Mouse (Mus musculus): ENCODE results near the gene Rpgrip1. TPM values are rescaled to one million over a fixed set of nuclear protein-coding genes. Genes with fewer than 3 reads are reported as not detected.

Rpgrip1 gene
- total and polyA plus RNA-seq, 3 experiments: 4.8 to 36.0 TPM; not detected in 1

DNA sequence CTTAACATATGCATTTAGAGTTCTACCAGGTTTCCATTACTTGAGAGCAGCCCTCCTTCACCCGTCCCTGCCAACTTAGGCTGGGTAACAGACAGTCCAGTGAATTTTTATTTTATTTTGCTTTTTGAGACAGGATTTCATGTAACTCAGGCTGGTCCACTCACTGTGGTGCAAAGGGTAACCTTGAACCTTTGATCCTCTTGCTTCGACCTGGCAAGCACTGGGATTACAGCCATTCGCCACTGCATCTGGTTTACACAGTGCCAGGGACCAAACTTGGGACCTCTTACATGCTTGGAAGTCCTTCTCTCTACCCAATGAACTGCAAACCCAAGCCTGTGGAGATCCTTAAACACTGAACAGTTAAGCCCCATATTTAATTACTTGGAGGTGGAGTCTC, 14.1 kb downstream of the Rpgrip1 start:
- no peak for TF ChIP-seq ZNF384 (IDR thresholded peaks at IDR 0.05; ENCODE audit: low read depth, low read length)
- no peak for TF ChIP-seq SIN3A (IDR thresholded peaks at IDR 0.05; ENCODE audit: low read length)
- TF ChIP-seq TCF12 (IDR thresholded peaks at IDR 0.05; ENCODE audit: low read depth, low read length): no peak
- no peak for TF ChIP-seq BHLHE40 (IDR thresholded peaks at IDR 0.05; ENCODE audit: borderline replicate concordance, low read depth, low read length)
- TF ChIP-seq CHD1 (IDR thresholded peaks at IDR 0.05; ENCODE audit: low read depth, low read length): no peak
- TF ChIP-seq POLR2AphosphoS2 (IDR thresholded peaks at IDR 0.05; ENCODE audit: low read length): no peak
- no peak for TF ChIP-seq KAT2A (conservative IDR thresholded peaks at IDR 0.05; ENCODE audit: low read depth, low read length)
- TF ChIP-seq ETS1 (IDR thresholded peaks at IDR 0.05; ENCODE audit: low read depth, low read length): no peak
- TF ChIP-seq CTCF (IDR thresholded peaks at IDR 0.05 in 2 of 3, conservative IDR thresholded peaks at IDR 0.05 in 1 of 3; ENCODE audit: control insufficient read depth in 1 of 3, insufficient read depth in 1 of 3, low read depth in 2 of 3, low read length in 3 of 3, poor library complexity in 1 of 3, severe bottlenecking in 1 of 3): no peak
- no peak for TF ChIP-seq UBTF (IDR thresholded peaks at IDR 0.05; ENCODE audit: borderline replicate concordance, insufficient read depth, low read depth, low read length)
- TF ChIP-seq GATA1 (IDR thresholded peaks at IDR 0.05; ENCODE audit: low read depth, low read length): no peak
- no peak for TF ChIP-seq MEF2A (IDR thresholded peaks at IDR 0.05; ENCODE audit: extremely low read depth, insufficient replicate concordance, low read depth, low read length, poor library complexity, severe bottlenecking)
- TF ChIP-seq TAL1 (IDR thresholded peaks at IDR 0.05; ENCODE audit: low read length): no peak
- no peak for TF ChIP-seq NELFE (IDR thresholded peaks at IDR 0.05; ENCODE audit: low read depth, low read length)
- no peak for TF ChIP-seq RCOR1 (IDR thresholded peaks at IDR 0.05; ENCODE audit: low read depth, low read length)
- Histone ChIP-seq H3K4me1 (ENCODE audit: control insufficient read depth in 1 of 2, insufficient read depth in 2 of 2, low read length in 2 of 2) (no peaks in the 10 kb centered on the region), H3K27ac (ENCODE audit: control insufficient read depth, low read depth, low read length) (no peak overlapping the region), H3K79me2 (ENCODE audit: control insufficient read depth, insufficient read depth, low read length, poor library complexity) (no peaks in the 10 kb centered on the region), H3K9ac (ENCODE audit: control insufficient read depth, low read depth, low read length, poor library complexity, severe bottlenecking) (no peak overlapping the region), H3K9me3 (replicated peaks; ENCODE audit: insufficient read depth, low read length) (no peaks in the 10 kb centered on the region), H3K4me3 (ENCODE audit: control insufficient read depth in 1 of 2, insufficient read depth in 1 of 2, low read depth in 2 of 2, low read length in 2 of 2) (no peak overlapping the region), H3K27me3 (ENCODE audit: control insufficient read depth in 1 of 2, insufficient read depth in 2 of 2, low read length in 2 of 2) (peaks cover 0 to 4% of the 10 kb centered on the region in 2 experiments), H3K36me3 (ENCODE audit: control insufficient read depth in 1 of 2, insufficient read depth in 2 of 2, low read length in 2 of 2) (no peaks in the 10 kb centered on the region)
- DNase-seq (ENCODE audit: low read depth, low spot score): no peak

DNA sequence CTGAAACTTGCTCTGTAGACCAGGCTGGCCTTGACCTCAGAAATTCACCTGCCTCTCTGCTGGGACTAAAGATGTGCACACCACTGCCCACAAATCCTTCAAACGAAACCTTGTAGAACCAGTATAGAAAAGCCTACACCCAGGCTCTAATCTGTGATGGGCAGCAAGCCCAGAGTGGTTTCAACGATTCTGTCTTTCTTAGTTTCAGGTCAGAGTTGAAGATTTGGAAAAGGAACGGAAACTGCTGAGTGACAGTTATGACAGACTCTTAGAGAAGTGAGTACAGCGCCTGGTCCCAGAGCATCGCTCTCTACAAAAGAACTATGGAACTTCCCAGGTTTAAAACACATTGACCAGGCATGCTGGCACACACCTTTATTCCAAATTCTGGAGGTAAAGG, 23.1 kb downstream of the Rpgrip1 start:
- DNase-seq (ENCODE audit: low read depth, low spot score): peak; percentile 36
- H3K4me1 ChIP-seq (ENCODE audit: control insufficient read depth in 1 of 2, insufficient read depth in 2 of 2, low read length in 2 of 2): peaks cover 0 to 3% of the 10 kb centered on the region in 2 experiments; a peak in 1 of 4 replicates

More for the DNA sequence above, 23.1 kb downstream of the Rpgrip1 start:
- Histone ChIP-seq H3K9me3 (replicated peaks; ENCODE audit: insufficient read depth, low read length) (no peaks in the 10 kb centered on the region), H3K79me2 (ENCODE audit: control insufficient read depth, insufficient read depth, low read length, poor library complexity) (no peaks in the 10 kb centered on the region), H3K9ac (ENCODE audit: control insufficient read depth, low read depth, low read length, poor library complexity, severe bottlenecking) (no peak overlapping the region), H3K27me3 (ENCODE audit: control insufficient read depth in 1 of 2, insufficient read depth in 2 of 2, low read length in 2 of 2) (peaks cover 0 to under 1% of the 10 kb centered on the region in 2 experiments; a peak in 1 of 4 replicates), H3K4me3 (ENCODE audit: control insufficient read depth in 1 of 2, insufficient read depth in 1 of 2, low read depth in 2 of 2, low read length in 2 of 2) (no peak overlapping the region), H3K36me3 (ENCODE audit: control insufficient read depth in 1 of 2, insufficient read depth in 2 of 2, low read length in 2 of 2) (no peaks in the 10 kb centered on the region; a peak in 1 of 4 replicates), H3K27ac (ENCODE audit: control insufficient read depth, low read depth, low read length) (no peak overlapping the region)
- TF ChIP-seq CTCF (IDR thresholded peaks at IDR 0.05 in 2 of 3, conservative IDR thresholded peaks at IDR 0.05 in 1 of 3; ENCODE audit: control insufficient read depth in 1 of 3, insufficient read depth in 1 of 3, low read depth in 2 of 3, low read length in 3 of 3, poor library complexity in 1 of 3, severe bottlenecking in 1 of 3): no peak
- no peak for TF ChIP-seq UBTF (IDR thresholded peaks at IDR 0.05; ENCODE audit: borderline replicate concordance, insufficient read depth, low read depth, low read length)
- no peak for TF ChIP-seq EP300 (IDR thresholded peaks at IDR 0.05; ENCODE audit: low read depth in 1 of 2, low read length in 2 of 2)
- no peak for TF ChIP-seq ELF1 (IDR thresholded peaks at IDR 0.05; ENCODE audit: low read depth, low read length)
- TF ChIP-seq MYC (IDR thresholded peaks at IDR 0.05; ENCODE audit: low read depth, low read length): no peak
- TF ChIP-seq MAX (IDR thresholded peaks at IDR 0.05; ENCODE audit: low read length): no peak
